Mouse (Mus musculus) heart, postnatal 36 days (tissue): Measurements from ENCODE around the gene Grk2. TPM values are rescaled to one million over a fixed set of nuclear protein-coding genes. Genes with fewer than 3 reads are reported as not detected.

Experiments
- DNase-seq, 2 experiments: peaks; one replicate each; pipeline ENCODE4 v3.0.0; 2021 to 2022
- intact Hi-C: fragments of 180-260 bp; cut with DNase I; formaldehyde crosslinking; loops from one replicate; pipeline ENCODE4 v1.15.1; 2025
- total RNA-seq, 2 experiments: library from RNA; stranded (reverse); gene quantifications; 2 replicates each; pipeline ENCODE4 v1.2.3; 2021

Grk2 gene
- total RNA-seq, 2 experiments from 2014 or later, result 47.5 to 50.4 TPM

DNA sequence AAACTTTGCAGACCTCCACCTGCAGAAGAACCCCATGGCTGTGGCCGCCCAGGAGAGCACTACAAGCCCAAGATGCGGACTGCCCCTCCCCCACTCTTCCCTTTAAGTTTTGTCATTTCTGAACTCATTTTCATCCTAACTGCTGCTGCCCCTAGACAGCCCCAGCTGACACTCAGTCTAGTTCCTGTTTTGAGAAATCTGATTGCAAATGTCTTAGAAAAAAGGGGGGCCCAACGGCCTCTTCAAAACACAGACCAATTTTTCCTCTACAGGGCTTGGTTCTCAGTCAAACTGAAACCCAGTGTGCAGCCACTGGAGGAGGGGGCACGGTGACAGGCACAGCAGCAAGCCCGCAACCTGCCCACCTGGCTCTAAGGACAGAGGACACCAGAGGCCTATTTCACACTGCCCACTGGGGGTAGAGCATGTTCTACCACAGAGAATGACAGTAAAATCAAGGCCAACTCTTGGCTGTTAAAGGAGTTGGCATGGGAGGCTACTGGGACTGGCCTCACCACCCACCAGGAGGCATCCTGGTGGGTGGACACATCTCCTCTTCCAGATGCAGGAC lies 1.7 kb downstream of the Grk2 start:
- intact Hi-C loops, result no loop called here

DNA sequence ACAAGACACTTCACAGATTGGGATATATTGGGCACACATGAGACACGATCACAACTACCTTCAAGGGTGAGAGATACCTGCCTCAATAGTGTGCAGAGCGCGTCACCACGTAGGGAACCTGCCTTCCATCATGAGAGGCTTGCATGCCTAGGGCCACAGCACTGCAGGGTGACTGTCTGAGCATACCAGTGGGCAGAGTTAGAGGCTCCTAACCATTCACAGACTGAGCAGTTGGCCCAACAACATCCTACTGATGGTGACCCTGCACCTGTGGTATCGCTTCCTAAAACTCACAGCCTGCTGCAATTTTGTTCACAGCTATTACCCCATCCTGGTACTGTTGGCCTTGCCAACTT lies 2.4 kb downstream of the Grk2 start:
- intact Hi-C loops, result no loop called here
- no peak for DNase-seq

More for the DNA sequence above, 1.7 kb downstream of the Grk2 start:
- no peak for DNase-seq

- intact Hi-C loops, result no loop called here
- peak in 1 of 2 experiments; percentile 65 for DNase-seq
These were observed 2.9 kb downstream of the Grk2 start for GRCm38 (mm10) chr19:4302936-4303639.

GRCm38 (mm10) chr19:4301735-4302651 lies 4.0 kb downstream of the Grk2 start:
- peak; percentile 50 to 52 for DNase-seq
- intact Hi-C loops, result no loop called here

DNA sequence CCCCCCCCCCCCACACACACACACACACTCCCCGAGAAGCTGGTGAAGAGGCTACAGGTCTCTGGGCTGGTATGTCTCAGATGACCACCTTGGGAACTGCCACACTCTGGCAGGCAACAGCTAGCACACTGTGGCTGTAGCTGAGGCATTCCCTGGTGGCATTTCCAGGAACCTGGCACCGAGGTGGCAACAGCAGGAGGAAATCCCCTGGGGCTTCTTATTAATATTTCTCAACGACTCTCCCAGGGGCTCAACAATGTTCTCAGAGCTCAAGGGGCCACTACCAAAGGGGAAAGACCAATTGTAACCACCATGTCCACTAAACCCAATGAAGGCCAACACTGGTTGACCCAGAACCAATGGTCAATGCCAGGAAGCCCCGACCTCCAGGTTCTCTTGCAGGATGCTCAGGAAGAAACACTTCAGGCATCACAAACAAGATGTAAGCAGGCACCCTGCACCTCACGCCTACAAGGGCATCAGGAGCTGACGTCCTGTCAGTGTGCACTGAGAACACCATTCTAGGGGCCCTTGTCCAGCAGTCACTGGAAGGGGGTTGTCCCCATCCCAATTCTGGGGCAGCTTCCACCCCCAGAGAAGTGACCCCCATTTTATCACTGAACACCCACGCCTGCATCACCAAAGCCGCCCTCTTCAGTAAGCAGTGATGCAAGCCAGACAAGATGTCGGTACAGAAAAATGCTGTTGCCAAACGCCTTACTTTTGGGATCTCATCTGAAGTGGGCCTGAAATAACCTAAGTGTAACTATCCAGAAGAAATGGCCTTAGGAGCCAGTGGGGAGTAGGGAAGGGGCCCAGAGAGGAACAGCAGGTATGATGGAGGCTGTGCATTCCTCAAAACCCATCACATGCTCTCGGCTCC lies 4.9 kb downstream of the Grk2 start:
- intact Hi-C loops, result no loop called here
- DNase-seq, result no peak

GRCm38 (mm10) chr19:4300271-4300704 lies 5.7 kb downstream of the Grk2 start:
- intact Hi-C loops, result no loop called here
- DNase-seq, result peak; percentile 38 to 39

DNA sequence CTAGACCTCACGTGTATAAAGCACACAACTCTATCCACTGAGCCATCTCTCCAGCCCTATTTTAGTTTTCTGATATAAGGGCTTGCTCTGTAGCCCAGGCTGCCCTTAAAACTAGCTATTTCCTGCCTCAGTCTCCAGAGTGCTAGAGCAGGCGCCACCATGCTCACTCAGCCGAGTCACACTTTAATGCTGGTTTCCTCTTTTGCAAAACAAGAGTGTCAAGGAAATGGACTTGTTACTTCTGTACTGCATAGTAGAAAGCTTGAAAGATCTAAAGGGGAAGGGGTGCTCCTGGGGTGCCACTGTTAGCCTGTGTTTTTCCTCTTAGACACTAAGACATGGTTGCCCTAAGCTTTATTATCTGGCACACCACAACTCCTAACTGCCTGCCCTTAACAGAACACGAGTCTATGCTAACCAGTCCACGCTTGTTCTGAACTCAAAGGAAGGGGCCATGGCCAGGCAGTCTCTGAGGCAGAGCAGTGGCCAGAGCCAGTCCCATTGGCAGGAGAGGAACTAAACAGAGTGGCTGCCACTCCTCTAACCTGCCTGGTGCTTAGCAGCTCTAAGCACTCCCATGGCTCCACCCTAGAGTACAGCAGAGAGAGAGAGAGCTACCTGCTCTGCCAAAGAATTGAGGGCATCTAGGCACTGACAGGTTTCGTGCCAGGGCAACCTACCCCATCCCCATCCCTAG lies 6.3 kb downstream of the Grk2 start:
- DNase-seq, result no peak
- intact Hi-C loops, result no loop called here

DNA sequence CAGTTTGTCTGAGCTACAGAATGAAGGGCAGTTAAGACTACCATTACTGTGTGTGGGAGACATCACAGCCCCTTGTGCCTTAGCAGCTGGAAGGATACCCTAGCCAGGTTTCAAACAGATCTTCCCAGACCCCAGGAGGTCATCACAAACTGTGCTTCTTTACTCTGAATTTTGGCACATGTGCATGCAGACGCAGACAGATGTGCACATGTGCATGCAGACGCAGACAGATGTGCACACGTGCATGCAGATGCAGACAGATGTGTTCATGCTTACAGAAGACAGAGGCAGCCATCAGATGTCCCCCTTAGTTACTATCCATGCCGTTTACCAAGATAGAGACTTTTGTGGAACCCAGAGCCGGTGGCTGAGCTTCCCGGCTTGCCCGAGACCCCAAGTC lies 6.9 kb downstream of the Grk2 start:
- intact Hi-C loops, result no loop called here
- no peak for DNase-seq

DNA sequence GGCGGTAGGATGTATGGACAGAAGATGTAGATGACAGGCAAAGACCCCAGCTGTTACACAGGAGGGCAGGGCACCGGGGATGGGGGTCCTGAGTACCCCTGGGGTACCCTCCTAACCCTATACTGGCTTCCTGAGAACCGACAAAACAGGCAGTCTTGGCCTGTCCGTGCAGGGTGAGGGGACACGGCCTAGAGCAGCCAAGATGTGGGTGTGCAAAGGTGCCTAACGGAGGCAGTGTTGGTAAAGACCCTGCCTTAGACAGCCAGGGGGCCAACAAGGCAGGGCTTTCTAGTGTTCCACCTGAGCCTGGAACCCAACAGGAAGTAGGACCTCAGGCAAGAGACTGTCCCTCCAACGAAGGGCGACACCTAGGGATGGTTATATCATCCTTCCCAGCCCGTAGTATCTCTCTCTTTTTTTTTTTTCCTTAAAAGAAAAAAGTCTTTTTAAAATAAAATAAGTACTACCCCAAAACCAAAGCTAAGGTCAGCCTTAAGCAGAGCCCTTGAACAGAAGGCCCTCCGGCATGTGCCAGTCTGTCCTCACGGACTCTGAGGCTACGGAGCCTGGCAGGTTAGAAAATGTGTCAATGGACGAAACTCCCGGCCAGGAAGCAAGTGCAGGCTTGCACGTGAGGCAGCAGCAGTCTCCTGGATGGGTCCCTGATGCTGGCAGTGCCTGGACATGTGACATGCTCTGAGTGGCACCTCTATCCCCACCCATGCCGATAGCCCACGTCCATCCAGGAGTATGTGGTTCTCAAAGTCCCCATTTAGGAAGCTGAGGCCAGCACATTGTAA lies 7.5 kb downstream of the Grk2 start:
- intact Hi-C loops, result no loop called here
- DNase-seq, result no peak

GRCm38 (mm10) chr19:4297851-4298250 lies 8.2 kb downstream of the Grk2 start:
- no peak for DNase-seq
- intact Hi-C loops, result no loop called here

DNA sequence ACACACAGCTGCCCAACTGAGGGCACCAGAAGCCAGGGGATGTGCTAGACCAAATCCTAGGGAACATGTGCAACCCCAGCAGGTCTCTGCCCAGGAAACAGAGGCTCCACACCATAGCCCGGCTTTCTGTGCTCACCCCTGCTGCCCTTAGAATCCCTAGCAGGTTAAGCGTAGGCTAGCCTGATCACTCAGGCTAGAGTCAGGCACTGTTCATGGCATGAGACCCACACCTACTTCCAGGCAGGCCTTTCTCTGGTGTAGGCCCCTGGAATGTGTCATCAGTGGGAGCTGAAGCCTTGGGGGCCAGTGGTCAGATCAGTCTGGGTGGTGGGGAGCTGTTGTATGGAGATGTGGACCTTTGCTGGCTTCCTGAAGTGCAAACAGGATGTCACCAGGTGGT lies 9.4 kb downstream of the Grk2 start:
- DNase-seq, result no peak
- intact Hi-C loops, result no loop called here

DNA sequence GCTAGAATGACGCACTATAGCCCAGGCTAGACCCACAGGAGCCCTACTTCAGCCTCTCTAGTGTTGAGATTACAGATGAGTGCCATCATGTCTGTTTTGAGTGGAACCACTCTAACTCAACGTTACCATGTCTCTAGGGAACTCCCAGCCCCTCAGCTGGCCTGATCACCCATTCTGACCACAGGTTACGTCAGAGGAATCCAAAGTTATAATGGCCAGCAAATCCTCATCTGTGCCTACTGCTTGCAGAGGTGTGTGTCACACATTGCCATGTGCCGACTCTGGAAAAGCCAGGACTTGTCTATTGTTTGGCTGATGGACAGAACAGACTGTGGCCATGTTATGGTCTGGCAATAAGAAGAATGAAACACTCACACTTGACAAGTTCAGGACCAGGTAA lies 10.6 kb downstream of the Grk2 start:
- intact Hi-C loops, result no loop called here
- no peak for DNase-seq

- intact Hi-C loops, result no loop called here
- peak; percentile 68 to 72 for DNase-seq
These were observed 11.5 kb downstream of the Grk2 start for GRCm38 (mm10) chr19:4294381-4295097.

DNA sequence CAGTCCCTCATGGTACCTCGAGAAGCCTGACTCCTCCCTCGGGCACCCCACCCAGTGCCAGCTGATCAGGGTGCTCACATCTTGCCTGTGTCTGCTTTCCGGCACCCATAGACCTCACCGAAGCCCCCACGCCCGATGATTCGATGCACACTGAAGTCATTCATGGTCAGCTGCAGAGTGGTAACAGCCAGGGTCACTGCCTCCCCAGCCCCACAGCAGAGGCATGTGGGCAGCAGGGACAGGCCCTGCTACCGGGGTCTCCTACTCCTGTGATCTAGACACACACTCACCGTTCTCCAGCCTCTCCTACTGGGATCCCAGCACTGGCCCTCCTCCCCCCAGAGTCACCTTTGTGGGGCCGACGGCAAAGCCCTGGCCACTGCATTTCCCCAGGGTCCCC lies 14.9 kb downstream of the Grk2 start:
- intact Hi-C loops, result no loop called here
- no peak for DNase-seq

DNA sequence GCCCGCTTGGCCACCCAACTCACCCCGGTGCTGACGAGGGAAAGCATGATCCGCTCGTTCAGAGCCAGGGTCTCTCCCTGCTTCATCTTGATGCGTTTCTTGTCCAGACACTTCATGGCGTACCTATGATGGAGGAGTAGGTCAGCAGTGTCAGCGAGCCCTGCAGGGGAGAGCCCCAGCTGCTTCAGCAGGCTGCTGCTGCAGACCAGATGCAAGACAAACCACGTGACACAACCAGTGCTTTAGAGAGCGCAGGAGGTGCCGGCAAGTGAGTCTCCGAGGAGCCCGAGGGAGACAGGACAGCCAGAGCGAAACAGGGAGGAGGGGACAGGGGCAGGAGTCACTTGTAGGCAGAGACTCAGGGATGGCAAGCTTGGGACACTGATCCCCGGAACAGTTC lies 15.3 kb downstream of the Grk2 start:
- no peak for DNase-seq
- intact Hi-C loops, result no loop called here

DNA sequence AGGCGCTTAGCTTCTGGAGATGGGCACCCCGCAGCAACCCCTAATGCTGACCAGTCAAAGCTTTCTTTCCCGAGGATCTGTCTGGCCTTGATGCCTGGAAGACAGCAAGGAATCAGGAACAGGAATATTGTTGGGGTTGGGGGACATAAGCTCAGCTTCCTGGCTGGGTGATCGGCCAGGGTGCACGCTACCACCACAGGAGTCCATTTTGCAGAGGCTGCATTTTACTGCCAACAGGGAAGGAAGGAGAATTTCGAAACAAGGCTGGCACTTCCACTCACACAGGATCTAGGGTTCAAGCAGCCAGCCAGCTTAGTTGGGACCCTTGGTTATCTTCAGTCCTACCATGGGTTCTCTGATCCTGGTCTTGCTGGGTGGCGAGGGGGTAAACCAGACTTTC lies 22.4 kb downstream of the Grk2 start:
- DNase-seq, result no peak
- intact Hi-C loops, result loop anchor here (1.0 to 2.0 kb wide), 2 partner anchors 23 kb away; partner anchors contain the start of gene Grk2

DNA sequence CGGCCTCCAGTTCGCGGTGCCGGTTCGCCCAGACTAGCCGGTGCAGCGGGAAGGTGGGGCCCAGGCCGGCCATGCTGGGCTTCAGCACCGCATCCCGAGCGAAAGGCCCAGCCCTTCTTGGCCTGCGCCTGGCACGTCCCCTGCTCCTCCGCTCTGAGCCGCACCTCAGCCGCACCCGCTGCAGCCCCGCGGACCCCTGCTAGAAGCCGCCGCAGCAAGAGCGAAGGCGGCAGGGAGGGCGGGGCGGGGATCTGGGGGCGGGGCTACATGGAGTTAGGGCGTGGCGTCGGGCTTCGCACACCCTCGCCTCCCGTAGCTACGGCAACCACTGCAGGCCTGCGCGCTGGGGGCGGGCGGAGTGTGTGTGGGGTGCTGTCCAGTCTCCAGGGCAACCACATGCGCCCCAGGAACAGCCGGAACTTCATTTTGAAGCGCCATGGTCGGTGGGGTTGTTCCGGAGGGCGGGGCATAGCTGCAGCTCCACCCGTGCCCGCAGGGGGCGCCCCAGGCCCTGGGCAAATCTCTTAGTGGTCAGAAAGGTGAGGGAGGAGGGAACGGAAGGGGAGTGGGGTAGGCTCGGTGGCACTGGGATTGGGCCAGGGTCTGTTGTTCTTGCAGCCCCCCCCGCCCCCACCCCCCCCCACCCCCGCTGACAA lies 23.0 kb downstream of the Grk2 start, which contains the start of gene Ankrd13d:
Gene Ankrd13d (minus strand): TSS at position 240 of the 656 bp plus-strand sequence.
- intact Hi-C loops, result loop anchor here (1.0 to 2.0 kb wide), 2 partner anchors 22 to 23 kb away; partner anchors contain the start of gene Grk2
- peak; percentile 87 to 88 for DNase-seq

GRCm38 (mm10) chr19:4280425-4280824 lies 25.6 kb downstream of the Grk2 start:
- intact Hi-C loops, result no loop called here
- no peak for DNase-seq
